Mouse (Mus musculus) lung, embryonic 14.5 days (tissue): Measurements from ENCODE around the gene Slco3a1. TPM values are rescaled to one million over a fixed set of nuclear protein-coding genes. Genes with fewer than 3 reads are reported as not detected.

Experiments used
- ATAC-seq: fragments of 200-750 bp; cut with Nextera tagmentation; 2 replicates; pipeline ENCODE4 v1.8.0; 2017; ENCODE audit warnings: mild to moderate bottlenecking, moderate TSS enrichment, moderate library complexity; ENCODE audit not compliant: insufficient read depth
- DNase-seq: peaks from one replicate; pipeline ENCODE4 v3.0.0-alpha.2; 2015
- H3K27ac ChIP-seq: fragments of 300-500 bp; sonication (generic); 2 replicates; pipeline ENCODE4 v1.5.1; 2014; ENCODE audit warnings: low read depth, mild to moderate bottlenecking, moderate library complexity
- H3K27me3 ChIP-seq: fragments of 300-500 bp; sonication (generic); 2 replicates; pipeline ENCODE4 v1.6.1; 2014; ENCODE audit warnings: low read length, control low read depth; ENCODE audit not compliant: insufficient read depth
- H3K36me3 ChIP-seq: fragments of 300-500 bp; sonication (generic); 2 replicates; pipeline ENCODE4 v1.6.1; 2014; ENCODE audit warnings: control low read depth; ENCODE audit not compliant: insufficient read depth
- H3K4me1 ChIP-seq: fragments of 300-500 bp; sonication (generic); 2 replicates; pipeline ENCODE4 v1.6.1; 2014; ENCODE audit warnings: antibody characterized with exemption, control low read depth; ENCODE audit not compliant: insufficient read depth
- H3K4me2 ChIP-seq: fragments of 300-500 bp; sonication (generic); 2 replicates; pipeline ENCODE4 v1.6.1; 2014; ENCODE audit warnings: mild to moderate bottlenecking
- H3K4me3 ChIP-seq: fragments of 300-500 bp; sonication (generic); 2 replicates; pipeline ENCODE4 v1.5.1; 2014; ENCODE audit warnings: low read depth, low read length
- H3K9ac ChIP-seq: fragments of 300-500 bp; sonication (generic); 2 replicates; pipeline ENCODE4 v1.6.1; 2014
- H3K9me3 ChIP-seq: fragments of 300-500 bp; sonication (generic); 2 replicates; pipeline ENCODE4 v1.6.1; 2016; ENCODE audit warnings: low read depth, low read length, control low read depth
- CTCF ChIP-seq: IDR thresholded peaks from 2 replicates; pipeline ENCODE4 v1.5.1; 2016; ENCODE audit warnings: antibody characterized with exemption, low read depth
- WGBS: fragments of 180-500 bp; shearing (Covaris S2); extraction: QIAGEN DNeasy Blood & Tissue Kit; methylation state at CpG from one replicate; pipeline ENCODE4 v1.1.7; 2014; 5-methylcytosine and 5-hydroxymethylcytosine counted together
- polyA plus RNA-seq: library from polyadenylated mRNA; unstranded; fragments of >200 nt; fragmentation: Nextera tagmentation; extraction: Ambion mirVana; gene quantifications from 2 replicates; pipeline ENCODE4 v1.2.1, GENCODE M21; 2014

Slco3a1 gene
- polyA plus RNA-seq, 1 experiment from 2014 or later: 4.2 TPM

DNA sequence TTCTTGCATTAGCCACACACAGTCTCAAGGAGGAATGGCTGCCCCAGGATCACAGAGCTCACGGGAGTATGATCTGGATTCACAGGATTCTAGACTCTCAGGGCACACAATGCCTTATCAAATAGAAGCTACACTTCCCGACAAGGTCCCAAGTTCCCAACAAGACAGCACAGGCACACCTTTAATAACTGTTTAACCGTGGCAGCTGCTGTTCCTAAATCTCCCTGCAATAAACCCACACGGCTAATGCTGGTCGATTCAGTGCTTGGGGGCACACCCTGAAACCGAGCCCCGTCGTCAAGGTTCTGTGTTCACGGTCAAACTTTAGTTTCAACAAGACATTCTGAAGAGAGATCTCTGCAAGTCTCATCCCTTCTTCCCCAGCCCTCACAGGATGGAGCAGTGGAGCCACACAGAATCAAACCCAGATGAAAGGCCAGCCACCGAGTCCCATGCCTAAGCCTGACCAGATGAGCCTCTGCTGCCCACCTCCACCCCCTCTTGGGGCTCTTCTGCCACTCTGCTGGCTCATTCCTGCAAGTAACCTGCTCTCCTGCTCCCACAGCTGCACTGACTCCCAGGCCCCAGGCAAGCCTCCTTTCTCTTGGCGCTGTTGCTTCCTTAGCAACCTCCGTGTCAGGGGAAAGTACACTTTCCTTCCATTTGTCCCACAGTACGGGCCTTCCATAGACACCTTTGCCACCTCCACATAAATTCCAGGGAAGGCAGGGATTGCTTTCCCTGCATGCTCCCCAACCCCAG, 200.7 kb downstream of the Slco3a1 start:
- no peak for ATAC-seq
- WGBS: 71% methylated on average over 13 of the region's 13 CpGs
- no peak for DNase-seq
- Histone ChIP-seq H3K27me3 (no peaks in the 10 kb centered on the region), H3K36me3 (no peaks in the 10 kb centered on the region), H3K4me2 (no peak overlapping the region), H3K9me3 (no peaks in the 10 kb centered on the region), H3K9ac (no peak overlapping the region), H3K4me1 (no peaks in the 10 kb centered on the region; the same call in 1 of the 2 replicates), H3K27ac (no peak overlapping the region), H3K4me3 (no peak overlapping the region)
- no peak for TF ChIP-seq CTCF

DNA sequence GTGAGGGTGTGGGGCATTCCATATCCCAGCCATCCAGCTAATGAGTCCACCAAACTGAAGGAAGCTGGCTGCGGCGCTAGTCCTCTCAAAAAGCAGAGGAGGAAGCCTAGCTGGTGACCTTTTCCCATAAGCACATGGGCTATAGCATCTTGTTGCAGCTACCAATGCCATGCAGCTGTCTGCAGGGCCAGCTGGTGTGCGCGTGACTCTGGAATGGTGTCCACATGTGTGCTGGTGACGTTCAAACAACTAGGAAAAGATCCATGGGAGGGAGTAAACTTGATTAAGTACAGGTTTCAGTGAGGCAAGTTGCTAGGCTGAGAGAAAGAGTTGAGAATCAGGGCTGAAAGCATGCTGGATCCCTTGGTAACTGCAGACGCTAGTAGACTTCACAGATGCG, 201.3 kb downstream of the Slco3a1 start:
- WGBS: 76% methylated on average over 7 of the region's 7 CpGs
- Histone ChIP-seq H3K4me1 (no peaks in the 10 kb centered on the region; the same call in 1 of the 2 replicates), H3K27ac (no peak overlapping the region), H3K4me3 (no peak overlapping the region), H3K9me3 (no peaks in the 10 kb centered on the region), H3K27me3 (no peaks in the 10 kb centered on the region), H3K4me2 (no peak overlapping the region), H3K9ac (no peak overlapping the region), H3K36me3 (no peaks in the 10 kb centered on the region)
- no peak for TF ChIP-seq CTCF
- ATAC-seq (no peak), DNase-seq (no peak)

DNA sequence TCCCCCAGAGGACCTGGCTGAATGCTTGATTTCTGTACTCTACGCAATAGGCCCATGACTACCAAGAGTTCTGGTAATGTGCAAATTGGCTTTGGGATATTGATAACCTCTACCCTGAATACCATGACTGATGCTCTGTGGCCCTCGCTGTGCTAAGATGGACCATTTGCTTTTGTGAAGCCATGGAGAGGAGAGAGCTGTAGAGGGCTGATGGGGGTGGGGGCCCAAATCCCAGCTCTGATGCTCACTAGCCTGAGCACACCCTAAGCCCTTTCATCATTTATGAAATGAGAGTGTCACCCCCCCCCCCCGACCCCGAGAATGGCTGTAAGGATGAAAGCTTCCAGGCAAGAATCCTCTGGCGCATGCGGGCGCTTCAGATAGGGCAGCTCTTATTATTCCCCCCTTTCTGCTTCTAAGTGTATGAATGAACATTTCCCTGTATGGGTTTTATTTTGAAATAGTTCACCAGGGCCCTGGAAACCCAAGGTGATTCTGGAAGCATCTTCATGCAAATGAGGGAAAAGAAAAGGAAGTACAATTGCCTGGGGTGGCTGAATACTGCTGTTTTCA, 206.2 kb downstream of the Slco3a1 start:
- H3K4me2 ChIP-seq: no peak overlapping the region
- H3K9me3 ChIP-seq: no peaks in the 10 kb centered on the region
- H3K4me3 ChIP-seq: no peak overlapping the region
- DNase-seq: no peak
- H3K27me3 ChIP-seq: no peaks in the 10 kb centered on the region
- TF ChIP-seq CTCF: no peak
- H3K4me1 ChIP-seq: no peaks in the 10 kb centered on the region
- ATAC-seq: no peak
- H3K36me3 ChIP-seq: no peaks in the 10 kb centered on the region
- H3K27ac ChIP-seq: no peak overlapping the region
- WGBS: 85% methylated on average over 7 of the region's 7 CpGs
- no peak overlapping the region for H3K9ac ChIP-seq

DNA sequence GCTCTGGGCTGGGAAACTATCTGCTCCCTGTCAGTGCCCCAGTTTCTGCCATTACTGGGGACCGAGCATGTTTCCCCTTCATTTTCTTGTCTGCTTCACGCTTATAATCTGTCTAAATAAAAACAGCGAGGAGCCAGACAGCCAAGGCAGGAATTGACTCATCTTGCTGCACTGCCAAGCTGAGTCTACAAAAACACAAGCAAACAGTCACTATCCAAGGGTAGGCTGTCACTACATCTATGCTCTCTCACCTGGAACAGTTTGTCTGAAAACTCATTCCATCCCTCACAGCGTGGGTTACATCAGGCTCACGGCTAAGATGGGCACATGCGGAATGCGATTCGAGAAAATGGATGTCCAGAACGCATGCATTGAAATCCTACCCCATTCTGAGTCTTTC, 207.6 kb downstream of the Slco3a1 start:
- DNase-seq: no peak
- Histone ChIP-seq H3K9ac (no peak overlapping the region), H3K4me3 (no peak overlapping the region), H3K9me3 (no peaks in the 10 kb centered on the region), H3K36me3 (no peaks in the 10 kb centered on the region), H3K4me2 (no peak overlapping the region), H3K27me3 (no peaks in the 10 kb centered on the region), H3K4me1 (no peaks in the 10 kb centered on the region), H3K27ac (no peak overlapping the region)
- TF ChIP-seq CTCF: no peak
- WGBS: 79% methylated on average over 9 of the region's 9 CpGs
- ATAC-seq: no peak

DNA sequence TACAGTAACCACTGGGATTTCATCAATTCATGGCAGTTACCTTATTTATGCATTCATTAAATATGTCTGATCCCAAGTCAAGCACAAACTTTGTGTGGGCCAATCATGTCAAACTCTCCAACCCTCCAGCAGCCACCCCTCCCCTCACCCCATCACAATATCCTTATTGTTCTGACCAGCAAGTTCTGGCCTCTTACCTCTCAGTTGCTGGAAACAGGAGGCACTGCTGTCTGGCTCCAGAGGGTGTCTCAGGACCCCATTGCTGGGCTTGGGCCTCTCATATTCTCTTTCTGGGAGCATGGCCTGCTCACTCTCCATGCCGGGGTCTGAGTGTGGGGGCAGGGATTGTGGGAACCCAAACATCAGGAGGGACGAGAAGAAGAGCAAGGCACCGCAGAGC, 208.1 kb downstream of the Slco3a1 start:
- WGBS: 61% methylated on average over 3 of the region's 3 CpGs

DNA sequence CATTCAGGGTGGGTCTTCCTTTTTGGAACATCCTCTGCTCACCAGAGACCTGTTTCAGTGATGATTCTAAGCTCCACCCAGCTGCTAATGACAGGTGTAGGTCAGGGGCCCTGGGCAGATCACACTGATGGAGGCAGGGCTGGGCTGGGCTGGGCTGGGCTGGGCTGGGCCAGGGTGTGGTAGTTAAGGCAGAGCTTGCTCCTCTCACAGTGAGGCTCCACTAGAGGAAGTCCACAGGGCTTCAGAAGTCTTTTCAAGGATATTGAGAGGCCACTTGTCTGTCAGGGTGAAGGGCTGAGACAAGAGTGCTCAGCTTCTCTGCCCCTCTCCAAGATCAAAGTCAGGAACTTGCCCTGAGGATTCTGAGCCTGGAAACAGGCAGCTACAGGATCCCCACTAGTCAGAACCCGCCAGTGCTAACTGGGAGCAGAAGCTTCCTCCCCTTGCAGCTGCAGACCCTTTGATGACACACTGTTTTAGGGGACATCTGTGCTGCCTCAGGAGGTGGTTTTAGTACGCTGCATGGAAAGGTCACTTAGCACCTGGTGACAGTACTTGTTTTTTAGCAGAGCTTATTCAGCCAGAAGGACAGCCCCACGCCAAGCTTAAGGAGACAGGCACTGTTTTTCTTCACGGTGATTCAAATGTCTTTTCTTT, 213.3 kb downstream of the Slco3a1 start:
- no peaks in the 10 kb centered on the region for H3K36me3 ChIP-seq
- H3K9me3 ChIP-seq: no peaks in the 10 kb centered on the region
- WGBS: 35% methylated on average over 4 of the region's 4 CpGs
- ATAC-seq: no peak
- no peaks in the 10 kb centered on the region for H3K27me3 ChIP-seq
- no peaks in the 10 kb centered on the region for H3K4me1 ChIP-seq
- no peak for TF ChIP-seq CTCF
- H3K9ac ChIP-seq: no peak overlapping the region
- H3K4me3 ChIP-seq: no peak overlapping the region
- H3K4me2 ChIP-seq: no peak overlapping the region
- no peak for DNase-seq
- no peak overlapping the region for H3K27ac ChIP-seq

More for the DNA sequence above, 208.1 kb downstream of the Slco3a1 start:
- H3K4me2 ChIP-seq: no peak overlapping the region
- TF ChIP-seq CTCF: no peak
- H3K4me3 ChIP-seq: no peak overlapping the region
- no peak overlapping the region for H3K27ac ChIP-seq
- no peaks in the 10 kb centered on the region for H3K27me3 ChIP-seq
- ATAC-seq: no peak
- no peaks in the 10 kb centered on the region for H3K4me1 ChIP-seq
- no peak for DNase-seq
- no peaks in the 10 kb centered on the region for H3K36me3 ChIP-seq
- H3K9ac ChIP-seq: no peak overlapping the region
- H3K9me3 ChIP-seq: no peaks in the 10 kb centered on the region

DNA sequence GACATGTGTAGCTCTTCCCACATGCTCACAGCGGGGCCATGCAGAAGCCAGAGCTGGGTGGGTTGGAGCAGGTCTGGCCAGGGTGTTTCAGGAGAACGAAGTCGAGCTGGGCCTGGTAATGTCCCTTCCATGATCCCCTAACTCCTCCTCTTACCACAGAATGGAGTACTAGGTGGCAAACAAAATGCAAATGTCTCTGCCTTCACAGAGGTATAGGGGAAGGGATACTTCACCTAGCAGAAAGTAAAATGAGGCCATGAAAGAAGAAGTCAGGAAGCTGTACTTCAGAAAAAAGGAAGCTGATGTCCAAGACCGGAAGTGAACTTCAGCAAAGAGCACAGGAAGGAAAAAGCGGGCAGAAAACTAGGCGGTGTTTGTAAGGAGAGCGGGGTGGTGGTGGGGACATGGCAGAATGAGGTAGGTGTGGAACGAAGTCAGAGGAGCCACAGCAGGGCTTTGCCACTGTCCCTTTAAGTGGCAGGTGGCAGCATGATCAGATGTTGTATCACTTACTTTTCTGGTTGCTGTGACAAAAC, 214.1 kb downstream of the Slco3a1 start:
- ATAC-seq: no peak
- TF ChIP-seq CTCF: no peak
- no peaks in the 10 kb centered on the region for H3K36me3 ChIP-seq
- no peaks in the 10 kb centered on the region for H3K9me3 ChIP-seq
- DNase-seq: no peak
- no peak overlapping the region for H3K9ac ChIP-seq
- 79% methylated on average over 8 of the region's 8 CpGs for WGBS
- no peaks in the 10 kb centered on the region for H3K4me1 ChIP-seq
- H3K27me3 ChIP-seq: no peaks in the 10 kb centered on the region
- H3K4me2 ChIP-seq: no peak overlapping the region
- no peak overlapping the region for H3K27ac ChIP-seq
- H3K4me3 ChIP-seq: no peak overlapping the region
